Mouse (Mus musculus): ENCODE data around the gene Rgs19.

GRCm38 (mm10) chr2:181656734-181657133, 37.0 kb downstream of the Rgs19 start, which contains the start of gene Gm29797:
- no peak for TF ChIP-seq CTCF (IDR thresholded peaks at IDR 0.05)
- TF ChIP-seq EP300 (IDR thresholded peaks at IDR 0.05), result no peak

All from lung, postnatal 0 days (tissue).